Mouse (Mus musculus) heart, embryonic 14.5 days (tissue): ENCODE results near the gene Fam168a. TPM values are rescaled to one million over a fixed set of nuclear protein-coding genes. Genes with fewer than 3 reads are reported as not detected.
A peak's percentile ranks its signal among the peaks of the same experiment; 100 is the strongest.

Source experiments
- ATAC-seq: fragments of 200-750 bp; cut with Nextera tagmentation; 2 replicates; pipeline ENCODE4 v1.8.0; 2017; ENCODE audit warnings: low read depth, moderate TSS enrichment; ENCODE audit not compliant: insufficient number of reproducible peaks, insufficient read depth, low FRiP score
- H3K27ac ChIP-seq, 2 experiments: fragments of 200-500 bp in 1 of 2; fragments of 300-500 bp in 1 of 2; sonication (generic) in 1 of 2; replicated peaks in 1 of 2; 2 replicates each; pipeline ENCODE4 v1.5.1; 2012 to 2014; ENCODE audit warnings: low read depth in 2 of 2, low read length in 2 of 2, control low read depth in 1 of 2, mild to moderate bottlenecking in 1 of 2, mixed read lengths in 1 of 2; ENCODE audit not compliant: control insufficient read depth in 1 of 2, insufficient read depth in 1 of 2
- H3K27me3 ChIP-seq: fragments of 300-500 bp; sonication (generic); 2 replicates; pipeline ENCODE4 v1.6.1; 2014; ENCODE audit warnings: mild to moderate bottlenecking, low read length, control low read depth; ENCODE audit not compliant: control insufficient read depth, insufficient read depth
- H3K36me3 ChIP-seq: fragments of 300-500 bp; sonication (generic); 2 replicates; pipeline ENCODE4 v1.6.1; 2014; ENCODE audit warnings: mild to moderate bottlenecking, control low read depth, low read length, mixed read lengths; ENCODE audit not compliant: control insufficient read depth, insufficient read depth
- H3K4me1 ChIP-seq, 2 experiments: fragments of 200-500 bp in 1 of 2; fragments of 300-500 bp in 1 of 2; sonication (generic) in 1 of 2; 2 replicates each; pipeline ENCODE4 v1.6.1; 2012 to 2014; ENCODE audit warnings: low read length in 2 of 2, control low read depth in 1 of 2, mixed read lengths in 1 of 2; ENCODE audit not compliant: control insufficient read depth in 2 of 2, insufficient read depth in 2 of 2
- H3K4me2 ChIP-seq: fragments of 300-500 bp; sonication (generic); 2 replicates; pipeline ENCODE4 v1.6.1; 2014; ENCODE audit warnings: mild to moderate bottlenecking, low read length
- H3K4me3 ChIP-seq, 2 experiments: fragments of 200-500 bp in 1 of 2; fragments of 300-500 bp in 1 of 2; sonication (generic) in 1 of 2; 2 replicates each; pipeline ENCODE4 v1.5.1; 2012 to 2014; ENCODE audit warnings: low read length in 2 of 2, mild to moderate bottlenecking in 2 of 2, control low read depth in 1 of 2, low read depth in 1 of 2, moderate library complexity in 1 of 2; ENCODE audit not compliant: control insufficient read depth in 1 of 2, insufficient read depth in 1 of 2
- H3K9ac ChIP-seq: fragments of 300-500 bp; sonication (generic); 2 replicates; pipeline ENCODE4 v1.6.1; 2014; ENCODE audit warnings: mild to moderate bottlenecking, low read length
- H3K9me3 ChIP-seq: fragments of 300-500 bp; sonication (generic); 2 replicates; pipeline ENCODE4 v1.6.1; 2016; ENCODE audit warnings: low read length, control low read depth; ENCODE audit not compliant: control insufficient read depth
- WGBS: fragments of 180-500 bp; shearing (Covaris S2); extraction: QIAGEN DNeasy Blood & Tissue Kit; methylation state at CpG from one replicate; pipeline ENCODE4 v1.1.7; 2014; 5-methylcytosine and 5-hydroxymethylcytosine counted together
- polyA plus RNA-seq: library from polyadenylated mRNA; unstranded; fragments of >200 nt; fragmentation: Nextera tagmentation; extraction: Ambion mirVana; gene quantifications from 2 replicates; pipeline ENCODE4 v1.2.1, GENCODE M21; 2014

Gene Fam168a
- polyA plus RNA-seq, 1 experiment from 2014 or later, result 36.4 TPM

GRCm38 (mm10) chr7:100718741-100719140 lies 12.3 kb downstream of the Fam168a start:
- WGBS, result 95% methylated on average over 5 of the region's 5 CpGs
- no peak for ATAC-seq
- Histone ChIP-seq H3K9ac (no peak overlapping the region), H3K27me3 (no peaks in the 10 kb centered on the region), H3K4me1 (peaks cover 8 to 30% of the 10 kb centered on the region in 2 experiments), H3K4me2 (no peak overlapping the region), H3K9me3 (no peaks in the 10 kb centered on the region), H3K27ac (no peak overlapping the region), H3K36me3 (no peaks in the 10 kb centered on the region), H3K4me3 (no peak overlapping the region)

GRCm38 (mm10) chr7:100722268-100722667 lies 15.8 kb downstream of the Fam168a start:
- ATAC-seq, result no peak
- no peak overlapping the region for H3K9ac ChIP-seq
- WGBS, result 53% methylated on average over 6 of the region's 6 CpGs
- H3K27ac ChIP-seq, result 0 out of 4 replicates have a peak overlapping the region, but pooled peaks of 1 of the 2 experiments have one; percentile 24
- H3K27me3 ChIP-seq, result no peaks in the 10 kb centered on the region
- no peak overlapping the region for H3K4me3 ChIP-seq
- H3K9me3 ChIP-seq, result no peaks in the 10 kb centered on the region
- no peak overlapping the region for H3K4me2 ChIP-seq
- H3K36me3 ChIP-seq, result no peaks in the 10 kb centered on the region
- H3K4me1 ChIP-seq, result peaks cover 8 to 30% of the 10 kb centered on the region in 2 experiments

GRCm38 (mm10) chr7:100723453-100724294 lies 17.2 kb downstream of the Fam168a start:
- no peak overlapping the region for H3K4me2 ChIP-seq
- 70% methylated on average over 12 of the region's 12 CpGs for WGBS
- no peak for ATAC-seq
- H3K4me3 ChIP-seq, result no peak overlapping the region
- H3K4me1 ChIP-seq, result peaks cover 8 to 26% of the 10 kb centered on the region in 2 experiments
- H3K36me3 ChIP-seq, result no peaks in the 10 kb centered on the region
- H3K9me3 ChIP-seq, result no peaks in the 10 kb centered on the region
- no peak overlapping the region for H3K27ac ChIP-seq
- no peak overlapping the region for H3K9ac ChIP-seq
- H3K27me3 ChIP-seq, result no peaks in the 10 kb centered on the region

- 81% methylated on average over 2 of the region's 2 CpGs for WGBS
- no peak for ATAC-seq
- no peaks in the 10 kb centered on the region for H3K9me3 ChIP-seq
- H3K4me1 ChIP-seq, result peaks cover under 1 to 19% of the 10 kb centered on the region in 2 experiments
- H3K27me3 ChIP-seq, result no peaks in the 10 kb centered on the region
- no peak overlapping the region for H3K9ac ChIP-seq
- H3K4me3 ChIP-seq, result no peak overlapping the region
- no peak overlapping the region for H3K27ac ChIP-seq
- no peaks in the 10 kb centered on the region for H3K36me3 ChIP-seq
- no peak overlapping the region for H3K4me2 ChIP-seq
Measured at GRCm38 (mm10) chr7:100727538-100728085, 21.2 kb downstream of the Fam168a start.

- H3K27ac ChIP-seq, result no peak overlapping the region
- WGBS, result 33% methylated on average over 2 of the region's 2 CpGs
- H3K36me3 ChIP-seq, result no peaks in the 10 kb centered on the region
Measured at GRCm38 (mm10) chr7:100729778-100730177, 23.3 kb downstream of the Fam168a start.

GRCm38 (mm10) chr7:100732341-100733050 lies 26.1 kb downstream of the Fam168a start:
- 0 out of 4 replicates have a peak overlapping the region, but pooled peaks of 1 of the 2 experiments have one; percentile 67 for H3K27ac ChIP-seq
- H3K4me2 ChIP-seq, result peak overlapping the region; percentile 59
- H3K4me3 ChIP-seq, result no peak overlapping the region
- ATAC-seq, result no peak
- H3K36me3 ChIP-seq, result no peaks in the 10 kb centered on the region
- no peaks in the 10 kb centered on the region for H3K9me3 ChIP-seq
- peaks cover 2 to 28% of the 10 kb centered on the region in 2 experiments for H3K4me1 ChIP-seq
- no peaks in the 10 kb centered on the region for H3K27me3 ChIP-seq
- no peak overlapping the region for H3K9ac ChIP-seq
- WGBS, result 28% methylated on average over 6 of the region's 6 CpGs

More at GRCm38 (mm10) chr7:100729778-100730177, 23.3 kb downstream of the Fam168a start:
- H3K9me3 ChIP-seq, result no peaks in the 10 kb centered on the region
- H3K4me2 ChIP-seq, result no peak overlapping the region
- peaks cover 2 to 25% of the 10 kb centered on the region in 2 experiments; a peak in 3 of 4 replicates for H3K4me1 ChIP-seq
- H3K27me3 ChIP-seq, result no peaks in the 10 kb centered on the region
- no peak for ATAC-seq
- no peak overlapping the region for H3K4me3 ChIP-seq
- H3K9ac ChIP-seq, result no peak overlapping the region

- Histone ChIP-seq H3K9me3 (no peaks in the 10 kb centered on the region), H3K9ac (0 out of 2 replicates have a peak overlapping the region, but pooled peaks have one; percentile 5), H3K36me3 (no peaks in the 10 kb centered on the region), H3K4me1 (peaks cover 2 to 32% of the 10 kb centered on the region in 2 experiments), H3K4me2 (peak overlapping the region; percentile 59), H3K4me3 (peak overlapping the region in 1 of 2 experiments; percentile 14; a peak in 1 of 4 replicates), H3K27ac (peak overlapping the region; percentile 33 to 67; a peak in 3 of 4 replicates), H3K27me3 (no peaks in the 10 kb centered on the region)
- WGBS, result 5% methylated on average over 7 of the region's 7 CpGs
- no peak for ATAC-seq
Measured at GRCm38 (mm10) chr7:100733051-100733813, 26.8 kb downstream of the Fam168a start.
